Mouse (Mus musculus): ENCODE measurements around the gene Slc4a4.
"Not testable (repeated sequence)": the region's sequence is repeated elsewhere in the genome, so short reads cannot be mapped to it uniquely, and the experiment has no call there.

Slc4a4 gene

DNA sequence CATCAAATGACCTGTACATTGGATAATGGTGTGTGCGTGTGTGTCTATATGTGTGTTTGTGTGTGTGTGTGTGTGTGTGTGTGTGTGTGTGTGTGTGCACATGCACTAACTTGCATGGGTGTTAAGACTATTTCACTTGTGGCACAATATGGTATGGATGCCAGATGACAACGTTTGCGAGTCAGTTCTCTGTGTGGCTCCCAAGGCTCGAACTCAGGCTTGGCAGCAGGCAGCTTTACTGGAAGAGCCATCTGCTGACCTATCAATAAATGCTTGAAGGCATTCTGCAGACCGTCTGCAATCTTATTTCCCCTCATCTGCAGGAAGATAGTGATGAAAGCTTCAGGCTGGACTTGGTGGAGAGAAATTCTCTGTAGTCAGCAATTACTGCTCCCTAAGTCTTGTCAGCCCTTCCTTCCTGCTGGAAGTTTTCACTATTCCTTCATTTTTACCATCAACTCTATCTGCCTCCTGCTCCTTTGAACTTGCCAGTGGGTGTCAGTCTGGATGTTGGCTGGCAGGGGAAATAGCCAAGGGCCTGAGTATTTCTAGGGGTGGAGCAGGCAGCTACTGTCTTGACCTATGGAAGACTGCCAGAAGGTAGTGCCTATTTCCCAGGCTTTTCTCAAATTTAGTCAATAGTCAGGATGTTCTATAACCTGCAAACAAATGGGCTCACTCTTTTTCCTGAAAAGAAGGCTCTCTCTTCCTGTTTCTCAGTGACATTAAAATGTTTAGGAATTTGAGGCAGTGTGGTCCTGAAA, 73.9 kb downstream of the Slc4a4 start:
- no peak for DNase-seq (ENCODE audit: low read depth, low spot score)

DNA sequence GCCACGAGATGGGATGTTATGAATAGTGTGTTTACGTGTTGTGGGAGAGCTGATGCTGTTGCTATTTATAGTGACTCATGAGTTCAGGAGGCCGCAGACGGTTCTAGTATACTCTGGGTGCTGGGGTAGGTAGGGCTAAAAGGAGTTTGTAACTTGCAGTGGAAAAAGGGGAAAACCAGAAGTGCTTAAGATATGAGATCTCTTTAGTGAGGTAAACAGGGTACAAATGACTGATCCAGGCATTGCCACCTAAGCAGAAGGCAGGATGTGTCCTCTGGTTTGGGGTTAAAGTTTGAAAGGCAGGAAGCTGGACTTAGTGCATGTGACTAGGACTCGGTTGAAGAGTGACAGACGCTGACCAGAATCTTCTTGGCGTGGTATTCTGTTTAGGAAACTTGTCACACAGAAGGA, 74.7 kb downstream of the Slc4a4 start:
- no peak for DNase-seq (ENCODE audit: low read depth, low spot score)

DNA sequence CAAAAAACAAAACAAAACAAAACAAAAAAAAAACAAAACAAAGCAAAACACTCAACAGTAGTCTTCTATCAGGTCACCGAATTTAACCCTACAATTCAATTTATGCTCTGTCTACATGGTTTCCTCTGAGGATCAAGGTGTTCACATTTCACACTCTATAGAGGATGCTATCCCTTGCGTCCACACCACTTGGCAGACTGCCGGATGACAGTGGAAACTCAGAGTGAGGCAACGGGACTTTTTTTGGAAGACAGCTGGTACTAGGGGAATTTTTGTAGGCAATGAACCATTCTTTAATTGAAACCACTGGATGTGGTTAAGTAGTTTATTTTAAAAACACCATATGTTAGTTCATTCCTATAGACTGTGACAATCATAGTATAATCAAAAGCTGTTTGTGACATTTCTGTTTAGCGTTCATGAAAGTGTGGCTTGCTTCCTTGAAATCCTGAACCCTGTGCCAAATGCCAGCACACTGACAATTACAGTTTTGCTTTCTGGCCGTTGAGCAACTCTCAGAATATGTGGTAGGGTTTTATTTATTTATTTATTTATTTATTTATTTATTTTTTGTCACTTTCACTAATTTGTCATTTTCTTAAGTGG, 78.2 kb downstream of the Slc4a4 start:
- no peak for DNase-seq (ENCODE audit: low read depth, low spot score)

DNA sequence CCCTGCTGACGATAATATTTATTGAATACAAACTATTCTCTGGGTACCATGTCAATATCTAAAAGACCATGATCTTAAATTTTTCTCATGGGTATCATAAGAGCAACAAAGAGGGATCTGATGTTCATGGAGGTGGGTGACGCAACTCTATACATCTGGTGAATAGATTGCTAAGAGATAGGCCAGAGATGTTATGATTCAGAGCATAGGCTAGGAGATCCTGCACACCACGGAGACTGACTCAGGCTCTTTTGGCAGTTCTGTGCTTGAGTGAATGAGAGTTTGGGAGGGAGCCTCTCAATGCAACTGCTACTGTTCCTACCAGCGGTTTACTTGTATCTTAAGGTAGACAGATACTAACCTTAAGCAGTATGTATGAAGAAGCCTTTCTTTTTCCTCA, 79.9 kb downstream of the Slc4a4 start:
- DNase-seq (ENCODE audit: low read depth, low spot score), result no peak

DNA sequence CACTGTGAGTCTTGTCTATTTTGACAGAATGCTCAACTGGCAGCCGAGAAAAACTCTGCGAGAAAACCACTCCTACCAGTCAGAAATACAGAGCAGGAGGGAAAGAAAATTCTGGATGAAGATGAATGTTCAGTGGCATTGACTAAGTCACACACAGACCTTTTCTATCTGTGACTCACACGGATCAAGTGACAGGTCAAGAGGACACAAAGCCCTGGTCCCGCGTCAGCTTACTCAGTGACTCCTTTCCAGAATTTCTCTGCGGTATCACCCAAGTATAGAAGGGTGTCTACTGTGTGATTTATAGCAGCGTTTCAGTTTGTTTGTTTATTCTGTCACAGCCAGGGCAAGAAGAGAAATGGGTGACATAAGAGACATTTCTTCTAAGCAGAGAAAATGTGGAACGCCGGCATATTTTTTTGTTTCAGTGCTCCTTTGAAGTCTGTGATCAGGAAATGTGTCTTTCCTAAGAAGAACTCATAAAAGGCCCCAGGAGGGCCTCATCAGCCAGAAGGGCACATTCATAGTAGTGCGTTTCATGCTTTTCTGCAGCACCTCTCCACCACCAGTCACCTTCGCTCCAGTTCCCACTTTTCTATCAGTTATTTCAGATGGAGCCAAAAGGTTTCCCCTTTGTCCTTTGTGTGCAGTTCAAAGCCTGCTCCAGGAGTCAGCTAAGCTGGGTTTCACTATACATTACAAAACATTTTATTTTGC, 82.5 kb downstream of the Slc4a4 start:
- no peak for DNase-seq (ENCODE audit: low read depth, low spot score)

- DNase-seq (ENCODE audit: low read depth, low spot score), result no peak
These were observed 84.9 kb downstream of the Slc4a4 start for GRCm38 (mm10) chr5:88971554-88971953.

GRCm38 (mm10) chr5:88972277-88972676, 85.7 kb downstream of the Slc4a4 start:
- peak; percentile 7 for DNase-seq (ENCODE audit: low read depth, low spot score)

DNA sequence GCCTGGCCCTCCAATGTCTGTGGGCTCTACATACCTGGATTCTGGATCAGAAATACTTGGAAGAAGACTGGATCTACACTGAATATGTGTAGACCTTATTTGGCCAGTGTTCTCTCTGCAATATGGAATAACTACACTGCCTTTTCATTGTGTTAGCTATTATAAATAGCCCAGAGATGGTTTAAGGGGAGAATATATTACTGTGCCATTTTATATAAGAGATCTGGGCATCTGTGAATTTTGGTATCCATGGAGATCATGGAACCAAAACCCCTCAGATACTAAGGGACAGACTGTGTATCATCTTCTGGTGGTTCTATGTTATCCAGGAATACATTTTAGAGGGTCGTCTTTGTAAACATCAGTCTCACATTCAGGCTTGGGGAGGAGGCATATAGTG, 86.5 kb downstream of the Slc4a4 start:
- no peak for DNase-seq (ENCODE audit: low read depth, low spot score)

DNA sequence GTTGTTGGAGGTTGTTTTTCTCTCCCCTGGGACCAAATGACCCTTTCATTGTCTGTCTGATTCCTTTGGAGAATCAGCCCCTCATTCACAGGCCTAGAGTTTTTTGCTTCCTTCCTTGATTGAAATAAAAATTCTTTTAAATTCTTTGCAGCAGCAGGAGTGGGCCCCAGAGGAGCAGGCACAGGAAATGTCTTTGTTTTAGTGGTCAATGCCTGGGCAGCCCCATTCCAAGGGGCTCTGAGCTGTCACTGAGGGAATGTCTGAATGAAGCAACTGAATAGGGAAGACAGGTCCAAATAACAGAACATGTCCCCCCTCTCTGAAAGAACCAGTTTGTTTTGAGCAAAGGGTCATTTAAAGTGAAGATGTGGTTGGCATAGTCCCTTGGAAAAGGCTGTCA, 89.1 kb downstream of the Slc4a4 start:
- DNase-seq (ENCODE audit: low read depth, low spot score), result no peak

DNA sequence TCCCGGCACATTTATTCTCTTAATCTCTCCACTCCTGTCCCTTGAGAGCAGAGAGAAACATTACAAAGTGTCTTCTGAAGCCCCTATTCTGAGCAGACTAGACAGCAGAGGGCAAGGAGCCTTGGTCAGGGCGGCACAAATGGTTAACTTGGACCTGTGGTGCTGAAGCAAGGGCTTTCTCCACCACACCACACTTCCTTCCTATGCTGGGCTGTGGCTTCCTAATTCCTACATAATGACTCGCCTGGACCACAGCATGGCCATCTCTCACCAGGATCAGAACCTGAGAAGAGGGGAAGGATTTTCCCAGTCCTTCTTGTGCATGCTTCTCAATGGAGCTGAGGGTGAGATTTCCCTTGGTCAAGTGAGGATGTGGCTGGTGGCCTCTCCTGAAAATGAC, 89.8 kb downstream of the Slc4a4 start:
- no peak for DNase-seq (ENCODE audit: low read depth, low spot score)

GRCm38 (mm10) chr5:88980740-88981139, 94.1 kb downstream of the Slc4a4 start:
- DNase-seq (ENCODE audit: low read depth, low spot score), result no peak

GRCm38 (mm10) chr5:88981243-88982014, 94.8 kb downstream of the Slc4a4 start:
- no peak for DNase-seq (ENCODE audit: low read depth, low spot score)

GRCm38 (mm10) chr5:88982040-88982736, 95.6 kb downstream of the Slc4a4 start:
- no peak for DNase-seq (ENCODE audit: low read depth, low spot score)

GRCm38 (mm10) chr5:88983170-88983569, 96.6 kb downstream of the Slc4a4 start:
- no peak for DNase-seq (ENCODE audit: low read depth, low spot score)

- DNase-seq (ENCODE audit: low read depth, low spot score), result no peak
These were observed 97.0 kb downstream of the Slc4a4 start for GRCm38 (mm10) chr5:88983652-88984051.

GRCm38 (mm10) chr5:88989018-88989417, 102.4 kb downstream of the Slc4a4 start:
- DNase-seq (ENCODE audit: low read depth, low spot score), result no peak

DNA sequence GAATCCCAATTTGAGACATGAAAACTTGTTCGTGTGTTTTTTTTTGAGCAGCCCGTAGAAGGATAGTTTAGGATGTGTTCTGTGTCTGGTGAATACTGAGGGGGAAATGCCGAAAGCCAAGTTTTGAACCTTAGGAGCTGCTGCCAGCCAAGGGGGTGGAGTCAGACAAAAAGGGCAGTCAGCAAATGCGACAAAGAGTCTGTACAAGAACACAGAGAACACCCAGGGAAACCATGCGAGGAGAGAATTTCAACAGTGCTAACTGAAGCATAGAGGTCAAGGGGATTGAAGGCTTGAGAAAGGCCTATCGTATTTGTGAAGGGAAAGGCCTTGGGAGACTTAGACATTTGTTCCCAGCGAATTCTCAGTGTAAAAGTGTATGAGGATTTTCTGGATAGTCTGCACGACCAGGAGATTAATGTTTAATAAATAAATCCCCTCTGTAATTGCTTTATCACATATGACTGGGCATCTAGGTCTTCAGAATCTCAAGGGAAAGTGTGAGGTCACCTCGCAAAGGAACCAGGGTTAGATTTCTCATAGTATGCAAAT, 103.7 kb downstream of the Slc4a4 start:
- no peak for DNase-seq (ENCODE audit: low read depth, low spot score)

- not testable (repeated sequence) for DNase-seq (ENCODE audit: low read depth, low spot score)
These were observed 104.7 kb downstream of the Slc4a4 start for GRCm38 (mm10) chr5:88991309-88991708.

- no peak for DNase-seq (ENCODE audit: low read depth, low spot score)
These were observed 107.9 kb downstream of the Slc4a4 start for GRCm38 (mm10) chr5:88994533-88994932.

DNA sequence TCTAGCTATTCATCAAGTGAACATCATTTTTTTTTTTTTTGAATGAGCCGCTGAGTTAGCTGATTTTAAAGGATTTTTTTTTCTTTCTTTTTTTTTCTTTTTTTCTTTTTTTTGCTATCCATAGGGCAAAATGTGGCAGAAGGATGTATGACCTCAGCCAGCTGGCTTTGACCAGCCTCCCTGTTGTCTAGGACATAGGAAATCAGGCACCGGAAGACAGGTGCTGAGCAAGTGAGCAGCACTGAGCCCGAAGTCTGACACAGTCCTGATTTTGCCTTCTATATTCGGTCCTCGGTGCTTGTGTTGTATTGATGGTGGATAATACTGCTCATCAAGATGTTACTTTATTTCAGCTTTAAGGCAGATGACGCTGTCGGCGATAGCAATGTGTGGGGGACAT, 109.6 kb downstream of the Slc4a4 start:
- DNase-seq (ENCODE audit: low read depth, low spot score), result no peak

DNA sequence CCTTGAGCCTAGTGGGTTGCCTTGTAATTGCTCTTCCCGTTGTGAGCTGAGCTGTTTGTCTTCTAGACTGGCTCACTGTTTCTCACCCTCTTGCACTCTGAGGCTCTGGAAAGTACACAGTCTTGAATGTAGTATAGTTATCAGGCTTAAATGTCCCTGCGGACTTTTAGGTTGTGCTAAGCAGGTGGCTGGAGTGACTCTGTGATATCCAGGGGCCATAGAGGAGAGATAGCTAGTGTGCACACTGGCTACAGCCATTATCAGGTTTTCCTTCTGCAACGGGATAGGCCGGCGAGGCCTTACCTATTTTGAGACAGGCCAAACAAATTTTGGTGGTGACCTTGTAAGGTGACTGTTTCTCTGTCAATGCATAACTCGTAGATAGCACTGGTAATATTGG, 110.7 kb downstream of the Slc4a4 start:
- DNase-seq (ENCODE audit: low read depth, low spot score), result no peak
